Mouse (Mus musculus): ENCODE data around the gene Pcdh15. TPM values are rescaled to one million over a fixed set of nuclear protein-coding genes. Genes with fewer than 3 reads are reported as not detected.

Gene Pcdh15
- polyA plus RNA-seq, 1 experiment from 2014 or later = 0.70 TPM

DNA sequence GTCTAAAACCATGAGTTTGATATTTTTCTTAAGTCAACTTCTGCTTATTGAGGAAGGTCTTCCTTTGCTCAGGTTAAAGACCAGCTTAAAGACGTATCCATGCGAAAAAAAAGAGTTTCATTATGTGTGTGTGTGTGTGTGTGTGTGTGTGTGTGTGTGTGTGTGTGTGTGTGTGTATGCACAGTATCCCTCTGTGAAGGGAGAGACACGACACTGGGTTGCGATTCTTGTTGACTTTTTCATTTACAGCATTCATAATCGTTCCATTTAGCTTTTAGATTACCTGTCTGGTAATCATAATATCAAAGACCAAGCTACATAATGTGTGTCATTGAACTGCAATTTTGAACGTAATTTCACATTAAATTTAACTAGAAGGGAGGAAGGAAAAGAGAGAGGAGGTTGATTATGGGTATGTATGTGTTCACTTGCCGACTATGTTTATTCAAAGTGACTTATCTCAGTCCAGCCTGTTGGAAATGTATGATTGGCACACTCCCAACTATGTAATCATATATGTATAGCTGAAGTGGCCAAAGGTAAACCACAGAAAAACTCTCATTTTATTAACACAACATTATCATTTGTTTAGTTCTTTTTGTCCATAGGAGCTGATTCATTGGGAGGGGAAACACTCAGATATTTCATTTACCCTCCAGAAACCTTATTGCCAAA lies 626.6 kb downstream of the Pcdh15 start:
- Histone ChIP-seq H3K4me2 (ENCODE audit: low read length) (no peak overlapping the region), H3K27ac (replicated peaks in 1 of 2; ENCODE audit: control insufficient read depth in 1 of 2, insufficient read depth in 1 of 2, low read depth in 2 of 2, low read length in 2 of 2) (no peak overlapping the region), H3K36me3 (ENCODE audit: control insufficient read depth, insufficient read depth, low read length) (no peaks in the 10 kb centered on the region), H3K4me1 (ENCODE audit: control insufficient read depth in 2 of 2, insufficient read depth in 2 of 2, low read length in 2 of 2) (no peaks in the 10 kb centered on the region), H3K27me3 (ENCODE audit: control insufficient read depth, insufficient read depth, low read length) (no peaks in the 10 kb centered on the region), H3K9ac (ENCODE audit: low read length) (no peak overlapping the region), H3K9me3 (ENCODE audit: control insufficient read depth, low read length) (no peaks in the 10 kb centered on the region), H3K4me3 (ENCODE audit: control insufficient read depth in 1 of 2, insufficient read depth in 1 of 2, low read depth in 1 of 2, low read length in 2 of 2) (no peak overlapping the region)
- 76% methylated on average over 7 of the region's 7 CpGs for WGBS
- ATAC-seq (ENCODE audit: insufficient number of reproducible peaks, insufficient read depth, low FRiP score, low read depth) = no peak

- Histone ChIP-seq H3K4me3 (ENCODE audit: control insufficient read depth in 1 of 2, insufficient read depth in 1 of 2, low read depth in 1 of 2, low read length in 2 of 2) (no peak overlapping the region), H3K27ac (replicated peaks in 1 of 2; ENCODE audit: control insufficient read depth in 1 of 2, insufficient read depth in 1 of 2, low read depth in 2 of 2, low read length in 2 of 2) (no peak overlapping the region), H3K36me3 (ENCODE audit: control insufficient read depth, insufficient read depth, low read length) (no peaks in the 10 kb centered on the region), H3K4me1 (ENCODE audit: control insufficient read depth in 2 of 2, insufficient read depth in 2 of 2, low read length in 2 of 2) (no peaks in the 10 kb centered on the region), H3K27me3 (ENCODE audit: control insufficient read depth, insufficient read depth, low read length) (no peaks in the 10 kb centered on the region), H3K9me3 (ENCODE audit: control insufficient read depth, low read length) (no peaks in the 10 kb centered on the region), H3K4me2 (ENCODE audit: low read length) (no peak overlapping the region), H3K9ac (ENCODE audit: low read length) (no peak overlapping the region)
- ATAC-seq (ENCODE audit: insufficient number of reproducible peaks, insufficient read depth, low FRiP score, low read depth) = no peak
- WGBS = 74% methylated on average over 7 of the region's 7 CpGs
Measured at GRCm38 (mm10) chr10:73733246-73733645, 634.1 kb downstream of the Pcdh15 start.

- no peaks in the 10 kb centered on the region for H3K27me3 ChIP-seq (ENCODE audit: control insufficient read depth, insufficient read depth, low read length)
- no peak for ATAC-seq (ENCODE audit: insufficient number of reproducible peaks, insufficient read depth, low FRiP score, low read depth)
- 75% methylated on average over 2 of the region's 2 CpGs for WGBS
- H3K36me3 ChIP-seq (ENCODE audit: control insufficient read depth, insufficient read depth, low read length) = no peaks in the 10 kb centered on the region
- H3K9ac ChIP-seq (ENCODE audit: low read length) = no peak overlapping the region
- no peaks in the 10 kb centered on the region for H3K9me3 ChIP-seq (ENCODE audit: control insufficient read depth, low read length)
- H3K4me3 ChIP-seq (ENCODE audit: control insufficient read depth in 1 of 2, insufficient read depth in 1 of 2, low read depth in 1 of 2, low read length in 2 of 2) = no peak overlapping the region
- no peak overlapping the region for H3K4me2 ChIP-seq (ENCODE audit: low read length)
- no peak overlapping the region for H3K27ac ChIP-seq (replicated peaks in 1 of 2; ENCODE audit: control insufficient read depth in 1 of 2, insufficient read depth in 1 of 2, low read depth in 2 of 2, low read length in 2 of 2)
- no peaks in the 10 kb centered on the region for H3K4me1 ChIP-seq (ENCODE audit: control insufficient read depth in 2 of 2, insufficient read depth in 2 of 2, low read length in 2 of 2)
Measured at GRCm38 (mm10) chr10:73749021-73749420, 649.9 kb downstream of the Pcdh15 start.

DNA sequence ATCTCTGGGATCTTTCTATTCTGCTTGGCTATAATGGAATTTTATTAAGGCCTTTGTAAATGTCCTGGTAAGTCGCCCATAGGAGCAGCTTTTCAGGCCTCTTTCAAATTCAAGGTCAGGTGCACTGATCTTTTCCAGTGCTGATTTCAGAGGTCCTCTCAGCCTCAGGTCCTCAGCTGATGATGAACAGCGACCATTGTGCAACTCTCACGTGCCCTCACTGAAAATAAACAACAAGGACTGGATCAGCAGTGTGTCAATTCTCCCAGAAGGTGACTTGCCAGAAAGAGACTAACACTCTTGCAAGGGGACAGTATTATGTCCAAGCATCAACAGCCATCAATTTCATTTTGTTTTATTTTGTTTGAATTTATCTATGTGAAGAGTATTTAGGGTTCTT lies 654.7 kb downstream of the Pcdh15 start:
- no peaks in the 10 kb centered on the region for H3K9me3 ChIP-seq (ENCODE audit: control insufficient read depth, low read length)
- WGBS = 40% methylated on average over 3 of the region's 3 CpGs
- no peak for ATAC-seq (ENCODE audit: insufficient number of reproducible peaks, insufficient read depth, low FRiP score, low read depth)
- H3K27me3 ChIP-seq (ENCODE audit: control insufficient read depth, insufficient read depth, low read length) = no peaks in the 10 kb centered on the region
- no peaks in the 10 kb centered on the region for H3K4me1 ChIP-seq (ENCODE audit: control insufficient read depth in 2 of 2, insufficient read depth in 2 of 2, low read length in 2 of 2)
- no peaks in the 10 kb centered on the region for H3K36me3 ChIP-seq (ENCODE audit: control insufficient read depth, insufficient read depth, low read length)
- H3K4me3 ChIP-seq (ENCODE audit: control insufficient read depth in 1 of 2, insufficient read depth in 1 of 2, low read depth in 1 of 2, low read length in 2 of 2) = no peak overlapping the region
- H3K9ac ChIP-seq (ENCODE audit: low read length) = no peak overlapping the region
- no peak overlapping the region for H3K4me2 ChIP-seq (ENCODE audit: low read length)
- no peak overlapping the region for H3K27ac ChIP-seq (replicated peaks in 1 of 2; ENCODE audit: control insufficient read depth in 1 of 2, insufficient read depth in 1 of 2, low read depth in 2 of 2, low read length in 2 of 2)

GRCm38 (mm10) chr10:73782945-73783344 lies 683.8 kb downstream of the Pcdh15 start:
- H3K36me3 ChIP-seq (ENCODE audit: control insufficient read depth, insufficient read depth, low read length) = no peaks in the 10 kb centered on the region
- WGBS = 40% methylated on average over 4 of the region's 4 CpGs
- H3K4me1 ChIP-seq (ENCODE audit: control insufficient read depth in 2 of 2, insufficient read depth in 2 of 2, low read length in 2 of 2) = no peaks in the 10 kb centered on the region
- no peaks in the 10 kb centered on the region for H3K9me3 ChIP-seq (ENCODE audit: control insufficient read depth, low read length)
- no peaks in the 10 kb centered on the region for H3K27me3 ChIP-seq (ENCODE audit: control insufficient read depth, insufficient read depth, low read length)
- H3K4me2 ChIP-seq (ENCODE audit: low read length) = no peak overlapping the region
- H3K27ac ChIP-seq (replicated peaks in 1 of 2; ENCODE audit: control insufficient read depth in 1 of 2, insufficient read depth in 1 of 2, low read depth in 2 of 2, low read length in 2 of 2) = no peak overlapping the region
- H3K9ac ChIP-seq (ENCODE audit: low read length) = no peak overlapping the region
- no peak overlapping the region for H3K4me3 ChIP-seq (ENCODE audit: control insufficient read depth in 1 of 2, insufficient read depth in 1 of 2, low read depth in 1 of 2, low read length in 2 of 2)
- ATAC-seq (ENCODE audit: insufficient number of reproducible peaks, insufficient read depth, low FRiP score, low read depth) = no peak

- no peaks in the 10 kb centered on the region for H3K36me3 ChIP-seq (ENCODE audit: control insufficient read depth, insufficient read depth, low read length)
- no peak overlapping the region for H3K27ac ChIP-seq (replicated peaks in 1 of 2; ENCODE audit: control insufficient read depth in 1 of 2, insufficient read depth in 1 of 2, low read depth in 2 of 2, low read length in 2 of 2)
- WGBS = 84% methylated on average over 3 of the region's 3 CpGs
- no peaks in the 10 kb centered on the region for H3K9me3 ChIP-seq (ENCODE audit: control insufficient read depth, low read length)
- H3K4me1 ChIP-seq (ENCODE audit: control insufficient read depth in 2 of 2, insufficient read depth in 2 of 2, low read length in 2 of 2) = no peaks in the 10 kb centered on the region
- H3K4me2 ChIP-seq (ENCODE audit: low read length) = no peak overlapping the region
- H3K4me3 ChIP-seq (ENCODE audit: control insufficient read depth in 1 of 2, insufficient read depth in 1 of 2, low read depth in 1 of 2, low read length in 2 of 2) = no peak overlapping the region
- no peak overlapping the region for H3K9ac ChIP-seq (ENCODE audit: low read length)
- H3K27me3 ChIP-seq (ENCODE audit: control insufficient read depth, insufficient read depth, low read length) = no peaks in the 10 kb centered on the region
- ATAC-seq (ENCODE audit: insufficient number of reproducible peaks, insufficient read depth, low FRiP score, low read depth) = no peak
Measured at GRCm38 (mm10) chr10:73788163-73788562, 689.0 kb downstream of the Pcdh15 start.

GRCm38 (mm10) chr10:73805069-73805468 lies 705.9 kb downstream of the Pcdh15 start:
- H3K4me1 ChIP-seq (ENCODE audit: control insufficient read depth in 2 of 2, insufficient read depth in 2 of 2, low read length in 2 of 2) = no peaks in the 10 kb centered on the region
- 87% methylated on average over 4 of the region's 4 CpGs for WGBS
- no peak for ATAC-seq (ENCODE audit: insufficient number of reproducible peaks, insufficient read depth, low FRiP score, low read depth)
- H3K9me3 ChIP-seq (ENCODE audit: control insufficient read depth, low read length) = no peaks in the 10 kb centered on the region
- H3K27me3 ChIP-seq (ENCODE audit: control insufficient read depth, insufficient read depth, low read length) = no peaks in the 10 kb centered on the region
- no peak overlapping the region for H3K4me2 ChIP-seq (ENCODE audit: low read length)
- H3K9ac ChIP-seq (ENCODE audit: low read length) = no peak overlapping the region
- no peak overlapping the region for H3K27ac ChIP-seq (replicated peaks in 1 of 2; ENCODE audit: control insufficient read depth in 1 of 2, insufficient read depth in 1 of 2, low read depth in 2 of 2, low read length in 2 of 2)
- H3K36me3 ChIP-seq (ENCODE audit: control insufficient read depth, insufficient read depth, low read length) = no peaks in the 10 kb centered on the region
- no peak overlapping the region for H3K4me3 ChIP-seq (ENCODE audit: control insufficient read depth in 1 of 2, insufficient read depth in 1 of 2, low read depth in 1 of 2, low read length in 2 of 2)

DNA sequence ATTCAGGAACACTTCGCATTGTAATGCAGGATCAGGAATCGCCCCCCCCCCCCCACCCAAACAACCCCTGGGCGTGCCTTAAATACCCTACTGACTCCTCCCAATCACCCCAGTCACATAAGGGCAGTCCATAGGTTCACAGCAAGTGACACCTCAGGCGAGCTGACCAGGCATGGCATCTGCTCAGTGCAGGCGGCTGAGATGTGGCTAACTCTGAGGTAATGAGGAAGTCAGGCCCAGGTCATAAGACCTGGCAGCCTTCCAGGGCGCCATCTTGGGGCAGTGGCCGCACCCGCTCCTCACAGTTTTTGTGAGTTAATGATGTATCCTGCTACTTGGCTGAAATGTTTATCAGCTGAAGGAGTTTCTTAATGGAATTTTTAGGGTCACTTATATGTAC lies 713.2 kb downstream of the Pcdh15 start:
- no peak overlapping the region for H3K9ac ChIP-seq (ENCODE audit: low read length)
- H3K4me1 ChIP-seq (ENCODE audit: control insufficient read depth in 2 of 2, insufficient read depth in 2 of 2, low read length in 2 of 2) = no peaks in the 10 kb centered on the region
- no peaks in the 10 kb centered on the region for H3K36me3 ChIP-seq (ENCODE audit: control insufficient read depth, insufficient read depth, low read length)
- no peak for ATAC-seq (ENCODE audit: insufficient number of reproducible peaks, insufficient read depth, low FRiP score, low read depth)
- H3K27ac ChIP-seq (replicated peaks in 1 of 2; ENCODE audit: control insufficient read depth in 1 of 2, insufficient read depth in 1 of 2, low read depth in 2 of 2, low read length in 2 of 2) = no peak overlapping the region
- no peak overlapping the region for H3K4me2 ChIP-seq (ENCODE audit: low read length)
- H3K9me3 ChIP-seq (ENCODE audit: control insufficient read depth, low read length) = no peaks in the 10 kb centered on the region
- H3K27me3 ChIP-seq (ENCODE audit: control insufficient read depth, insufficient read depth, low read length) = no peaks in the 10 kb centered on the region
- no peak overlapping the region for H3K4me3 ChIP-seq (ENCODE audit: control insufficient read depth in 1 of 2, insufficient read depth in 1 of 2, low read depth in 1 of 2, low read length in 2 of 2)
- WGBS = 68% methylated on average over 8 of the region's 8 CpGs
